Mouse (Mus musculus) CH12.LX (cell line): ENCODE results near the gene Snx14. TPM values are rescaled to one million over a fixed set of nuclear protein-coding genes. Genes with fewer than 3 reads are reported as not detected.

Experiments
- DNase-seq: peaks from one replicate; pipeline ENCODE4 v3.0.0-alpha.2; 2013; ENCODE audit errors: extremely low read depth
- H3K27ac ChIP-seq: 2 replicates; pipeline ENCODE4 v1.5.1; 2012; ENCODE audit warnings: low read depth, mild to moderate bottlenecking, control low read depth, moderate library complexity; ENCODE audit not compliant: insufficient read depth
- H3K27me3 ChIP-seq: replicated peaks from 2 replicates; pipeline ENCODE3; 2012; ENCODE audit warnings: inconsistent platforms
- H3K36me3 ChIP-seq, 2 experiments: replicated peaks in 1 of 2; 2 replicates each; pipeline versions ENCODE3 to v1.6.1; 2012; ENCODE audit warnings: inconsistent platforms in 1 of 2, low read length in 1 of 2, mild to moderate bottlenecking in 1 of 2, mixed read lengths in 1 of 2, moderate library complexity in 1 of 2; ENCODE audit not compliant: control insufficient read depth in 1 of 2, insufficient read depth in 1 of 2
- H3K4me1 ChIP-seq, 2 experiments: 2 replicates each; pipeline ENCODE4 v1.6.1; 2012; ENCODE audit warnings: inconsistent platforms in 1 of 2, moderate library complexity in 1 of 2; ENCODE audit not compliant: insufficient read depth in 2 of 2, control insufficient read depth in 1 of 2
- H3K4me2 ChIP-seq: 2 replicates; pipeline ENCODE4 v1.6.1; 2012; ENCODE audit warnings: low read depth, mild to moderate bottlenecking, control low read depth; ENCODE audit not compliant: poor library complexity, insufficient read depth, severe bottlenecking
- H3K4me3 ChIP-seq, 3 experiments: fragments of 150-350 bp in 1 of 3; sonication (generic) in 1 of 3; replicated peaks in 1 of 3; 2 replicates each; pipeline versions ENCODE3 to v1.5.1; 2011 to 2012; ENCODE audit warnings: low read depth in 2 of 3, low read length in 2 of 3, mild to moderate bottlenecking in 2 of 3, moderate library complexity in 2 of 3, control low read depth in 1 of 3, improper control_type of control experiment in 1 of 3, inconsistent platforms in 1 of 3, mixed read lengths in 1 of 3; ENCODE audit not compliant: poor library complexity in 1 of 3
- H3K79me2 ChIP-seq: replicated peaks from 2 replicates; pipeline ENCODE4 v1.6.1; 2012; ENCODE audit warnings: mild to moderate bottlenecking, moderate library complexity; ENCODE audit not compliant: control insufficient read depth, poor library complexity, insufficient read depth, severe bottlenecking; ENCODE audit errors: extremely low read depth
- H3K9ac ChIP-seq: 2 replicates; pipeline ENCODE4 v1.6.1; 2012; ENCODE audit warnings: low read depth, mild to moderate bottlenecking, control low read depth, moderate library complexity; ENCODE audit not compliant: insufficient read depth
- H3K9me3 ChIP-seq: replicated peaks from 2 replicates; pipeline ENCODE3; 2012; ENCODE audit warnings: low read length, inconsistent platforms, mixed read lengths
- CHD1 ChIP-seq: IDR thresholded peaks from 2 replicates; pipeline ENCODE4 v1.6.1; 2012; ENCODE audit warnings: low read depth, low read length, improper control_type of control experiment, inconsistent platforms
- CHD2 ChIP-seq: IDR thresholded peaks from 2 replicates; pipeline ENCODE4 v1.6.1; 2011; ENCODE audit warnings: low read length, improper control_type of control experiment
- E2F4 ChIP-seq: IDR thresholded peaks from 2 replicates; pipeline ENCODE4 v1.6.1; 2011; ENCODE audit warnings: low read depth, low read length, improper control_type of control experiment; ENCODE audit not compliant: insufficient replicate concordance
- ETS1 ChIP-seq: conservative IDR thresholded peaks from 2 replicates; pipeline ENCODE4 v1.6.1; 2012; ENCODE audit warnings: low read depth, mild to moderate bottlenecking, inconsistent platforms, low read length, improper control_type of control experiment, moderate library complexity
- GABPA ChIP-seq: IDR thresholded peaks from 2 replicates; pipeline ENCODE4 v1.6.1; 2012; ENCODE audit warnings: low read depth, low read length, improper control_type of control experiment, inconsistent platforms; ENCODE audit not compliant: insufficient replicate concordance
- IRF4 ChIP-seq: IDR thresholded peaks from 2 replicates; pipeline ENCODE4 v1.6.1; 2014; ENCODE audit warnings: low read depth, mild to moderate bottlenecking, inconsistent platforms, low read length, improper control_type of control experiment
- JUN ChIP-seq: IDR thresholded peaks from 2 replicates; pipeline ENCODE4 v1.6.1; 2011; ENCODE audit warnings: low read depth, mild to moderate bottlenecking, low read length, improper control_type of control experiment, moderate library complexity; ENCODE audit not compliant: insufficient read depth
- MAFK ChIP-seq: IDR thresholded peaks from 2 replicates; pipeline ENCODE4 v1.6.1; 2011; ENCODE audit warnings: low read length, improper control_type of control experiment; ENCODE audit not compliant: insufficient replicate concordance
- MAX ChIP-seq: IDR thresholded peaks from 2 replicates; pipeline ENCODE4 v1.6.1; 2011; ENCODE audit warnings: low read length, improper control_type of control experiment
- MAZ ChIP-seq: IDR thresholded peaks from 2 replicates; pipeline ENCODE4 v1.6.1; 2012; ENCODE audit warnings: low read depth, mild to moderate bottlenecking, inconsistent platforms, low read length, improper control_type of control experiment, moderate library complexity
- MEF2A ChIP-seq: IDR thresholded peaks from 2 replicates; pipeline ENCODE4 v1.6.1; 2014; ENCODE audit warnings: low read depth, mild to moderate bottlenecking, inconsistent platforms, low read length, improper control_type of control experiment, borderline replicate concordance
- MXI1 ChIP-seq: IDR thresholded peaks from 2 replicates; pipeline ENCODE4 v1.6.1; 2011; ENCODE audit warnings: mild to moderate bottlenecking, low read depth, low read length, improper control_type of control experiment
- MYC ChIP-seq: IDR thresholded peaks from 2 replicates; pipeline ENCODE4 v1.6.1; 2011; ENCODE audit warnings: low read depth, mild to moderate bottlenecking, improper control_type of control experiment, low read length
- NELFE ChIP-seq: IDR thresholded peaks from 2 replicates; pipeline ENCODE4 v1.6.1; 2011; ENCODE audit warnings: low read depth, low read length, improper control_type of control experiment
- PAX5 ChIP-seq: IDR thresholded peaks from 2 replicates; pipeline ENCODE4 v1.6.1; 2012; ENCODE audit warnings: low read length, inconsistent platforms, mixed read lengths
- POLR2AphosphoS2 ChIP-seq: IDR thresholded peaks from 2 replicates; pipeline ENCODE4 v1.6.1; 2011; ENCODE audit warnings: low read depth, low read length, improper control_type of control experiment
- RAD21 ChIP-seq: IDR thresholded peaks from 2 replicates; pipeline ENCODE4 v1.6.1; 2011; ENCODE audit warnings: low read depth, mild to moderate bottlenecking, low read length, improper control_type of control experiment, moderate library complexity
- SIN3A ChIP-seq: IDR thresholded peaks from 2 replicates; pipeline ENCODE4 v1.6.1; 2012; ENCODE audit warnings: low read length, improper control_type of control experiment, inconsistent platforms
- UBTF ChIP-seq: IDR thresholded peaks from 2 replicates; pipeline ENCODE4 v1.6.1; 2012; ENCODE audit warnings: low read depth, mild to moderate bottlenecking, inconsistent platforms, low read length, improper control_type of control experiment, moderate library complexity
- USF1 ChIP-seq: IDR thresholded peaks from 2 replicates; pipeline ENCODE4 v1.6.1; 2014; ENCODE audit warnings: low read depth, mild to moderate bottlenecking, inconsistent platforms, low read length, improper control_type of control experiment
- USF2 ChIP-seq: conservative IDR thresholded peaks from 2 replicates; pipeline ENCODE4 v1.6.1; 2011; ENCODE audit warnings: low read depth, low read length, improper control_type of control experiment
- ZC3H11A ChIP-seq: IDR thresholded peaks from 2 replicates; pipeline ENCODE4 v1.6.1; 2012; ENCODE audit warnings: low read depth, mild to moderate bottlenecking, inconsistent platforms, low read length, improper control_type of control experiment
- ZMIZ1 ChIP-seq: IDR thresholded peaks from 2 replicates; pipeline ENCODE4 v1.6.1; 2012; ENCODE audit warnings: low read depth, mild to moderate bottlenecking, inconsistent platforms, low read length, improper control_type of control experiment
- dilution Hi-C: fragments of 300-500 bp; cut with MboI; formaldehyde crosslinking; loops from 2 replicates; pipeline ENCODE4 v1.14.3; 2020; ENCODE audit warnings: low sequenced_read_pairs; ENCODE audit not compliant: extremely low pct_unique_long_range_greater_than_20kb, extremely low pct_ligation_motif_present
- in situ Hi-C: fragments of 300-500 bp; cut with MboI; formaldehyde crosslinking; loops from 3 replicates; pipeline ENCODE4 v1.14.3; 2019; ENCODE audit warnings: low sequenced_read_pairs, low pct_ligation_motif_present, low pct_unique_long_range_greater_than_20kb, mixed read lengths
- polyA plus RNA-seq: library from polyadenylated mRNA; unstranded; fragments of >175 nt; gene quantifications from 2 replicates; pipeline ENCODE4 v1.2.1, GENCODE M21; 2012; ENCODE audit warnings: low read depth; ENCODE audit not compliant: insufficient read length
- total RNA-seq, 2 experiments: library from RNA; depleted of rRNA; stranded (reverse); fragments of 300-350 nt in 1 of 2; fragments of >200 nt in 1 of 2; gene quantifications; 2 replicates each; pipeline ENCODE4 v1.2.3; 2012 to 2014

The Snx14 gene
- total and polyA plus RNA-seq, 3 experiments = 8.7 to 17.4 (median 10.6) TPM

GRCm38 (mm10) chr9:88404515-88404914, 34.2 kb downstream of the Snx14 start:
- H3K4me3 ChIP-seq = no peak overlapping the region
- no peak for TF ChIP-seq IRF4
- no peak for TF ChIP-seq USF2
- TF ChIP-seq GABPA = no peak
- TF ChIP-seq PAX5 = no peak
- no peak for TF ChIP-seq ZMIZ1
- no peak for TF ChIP-seq CHD1
- TF ChIP-seq E2F4 = no peak
- TF ChIP-seq UBTF = no peak
- no peak for TF ChIP-seq MYC
- no peak for TF ChIP-seq MAX
- no peak for TF ChIP-seq RAD21
- TF ChIP-seq POLR2AphosphoS2 = no peak
- TF ChIP-seq JUN = no peak
- no peak for TF ChIP-seq NELFE
- no peak for TF ChIP-seq CHD2
- TF ChIP-seq ETS1 = no peak
- no peak for TF ChIP-seq MXI1
- peaks cover 0 to 8% of the 10 kb centered on the region in 2 experiments; a peak in 1 of 4 replicates for H3K4me1 ChIP-seq
- peaks cover 8 to 44% of the 10 kb centered on the region in 2 experiments for H3K36me3 ChIP-seq
- dilution Hi-C loops = no loop called here
- H3K27me3 ChIP-seq = no peaks in the 10 kb centered on the region
- H3K9me3 ChIP-seq = no peaks in the 10 kb centered on the region
- H3K4me2 ChIP-seq = no peak overlapping the region
- no peak overlapping the region for H3K9ac ChIP-seq
- H3K27ac ChIP-seq = no peak overlapping the region
- no peak for DNase-seq
- H3K79me2 ChIP-seq = no peaks in the 10 kb centered on the region
- in situ Hi-C loops = no loop called here

- in situ Hi-C loops (no loop called here), dilution Hi-C loops (no loop called here)
- H3K4me3 ChIP-seq = no peak overlapping the region
- no peak overlapping the region for H3K9ac ChIP-seq
- DNase-seq = peak; percentile 49
- H3K9me3 ChIP-seq = no peaks in the 10 kb centered on the region
- no peaks in the 10 kb centered on the region for H3K79me2 ChIP-seq
- H3K36me3 ChIP-seq = peaks cover 8 to 41% of the 10 kb centered on the region in 2 experiments
- H3K4me1 ChIP-seq = peaks cover 0 to 8% of the 10 kb centered on the region in 2 experiments; a peak in 1 of 4 replicates
- H3K27ac ChIP-seq = no peak overlapping the region
- no peaks in the 10 kb centered on the region for H3K27me3 ChIP-seq
- no peak overlapping the region for H3K4me2 ChIP-seq
- TF ChIP-seq ZC3H11A = no peak
- TF ChIP-seq SIN3A = no peak
- no peak for TF ChIP-seq MEF2A
- TF ChIP-seq USF1 = no peak
- TF ChIP-seq PAX5 = no peak
- no peak for TF ChIP-seq MAZ
- no peak for TF ChIP-seq ETS1
- no peak for TF ChIP-seq E2F4
- no peak for TF ChIP-seq MAFK
Observed at GRCm38 (mm10) chr9:88404088-88404487, 34.7 kb downstream of the Snx14 start.
